8 mouse cellular contexts compared by ENCODE assay signal in genomic region chr2:30830283-30830795, GRCm38 (mm10). TPM values are rescaled to one million over a fixed set of nuclear protein-coding genes. Genes with fewer than 3 reads are reported as not detected.
DNase-seq lines count a peak whose midpoint lies in the region; ATAC-seq and TF ChIP-seq lines count a peak whose summit lies in the region.

Gene Asb6, minus strand, starts transcription at chr2:30830333.

- H3K27me3 ChIP-seq in heart, embryonic 14.5 days (ENCODE audit: control insufficient read depth, insufficient read depth, low read length): no peaks in the 10 kb centered on the region
- H3K27me3 ChIP-seq in midbrain, postnatal 0 days (ENCODE audit: insufficient read depth, low read length): no peaks in the 10 kb centered on the region

- intact Hi-C loops in heart, postnatal 36 days (cut with DNase I): no loop called here

- no peak for TF ChIP-seq POLR2A in embryonic fibroblast, embryonic 13.5 days (IDR thresholded peaks at IDR 0.05; ENCODE audit: low read depth, low read length)

- no peak within 1 kb of the TSS for H3K4me2 ChIP-seq in heart, embryonic 14.5 days (ENCODE audit: low read length)
- no peak within 1 kb of the TSS for H3K4me2 ChIP-seq in midbrain, postnatal 0 days (ENCODE audit: low read depth, low read length, poor library complexity, severe bottlenecking)

- peaks cover 23 to 29% of the 10 kb centered on the region in 2 experiments for H3K4me1 ChIP-seq in heart, embryonic 14.5 days (ENCODE audit: control insufficient read depth in 2 of 2, insufficient read depth in 2 of 2, low read length in 2 of 2)
- H3K4me1 ChIP-seq in ES-E14 (ENCODE audit: control insufficient read depth in 2 of 2, insufficient read depth in 2 of 2, low read length in 2 of 2, poor library complexity in 1 of 2): peaks cover 2 to 9% of the 10 kb centered on the region in 2 experiments
- H3K4me1 ChIP-seq in embryonic fibroblast, embryonic 13.5 days (ENCODE audit: control insufficient read depth, insufficient read depth, low read length): peaks cover 11% of the 10 kb centered on the region
- H3K4me1 ChIP-seq in midbrain, postnatal 0 days (ENCODE audit: insufficient read depth, low read length): peaks cover 12% of the 10 kb centered on the region

- no peak for TF ChIP-seq CTCF in embryonic fibroblast, embryonic 13.5 days (IDR thresholded peaks at IDR 0.05; ENCODE audit: borderline replicate concordance, insufficient read depth, low read length)
- no peak for TF ChIP-seq CTCF in midbrain, postnatal 0 days (IDR thresholded peaks at IDR 0.05)

- H3K4me3 ChIP-seq in heart, embryonic 14.5 days (ENCODE audit: control insufficient read depth in 1 of 2, insufficient read depth in 1 of 2, low read depth in 1 of 2, low read length in 2 of 2): no peak within 1 kb of the TSS
- H3K4me3 ChIP-seq in ES-E14 (ENCODE audit: insufficient read depth in 1 of 2, low read depth in 1 of 2, low read length in 2 of 2, poor library complexity in 1 of 2, severe bottlenecking in 1 of 2): no peak within 1 kb of the TSS
- H3K4me3 ChIP-seq in embryonic fibroblast, embryonic 13.5 days (ENCODE audit: insufficient read depth, low read length): no peak within 1 kb of the TSS
- no peak within 1 kb of the TSS for H3K4me3 ChIP-seq in midbrain, postnatal 0 days (ENCODE audit: low read depth, low read length)

- H3K27ac ChIP-seq in heart, embryonic 14.5 days (replicated peaks in 1 of 2; ENCODE audit: control insufficient read depth in 1 of 2, insufficient read depth in 1 of 2, low read depth in 2 of 2, low read length in 2 of 2): no peak within 1 kb of the TSS
- H3K27ac ChIP-seq in ES-E14 (ENCODE audit: insufficient read depth, low read depth, low read length, poor library complexity, severe bottlenecking): no peak within 1 kb of the TSS
- H3K27ac ChIP-seq in embryonic fibroblast, embryonic 13.5 days (ENCODE audit: insufficient read depth, low read length): no peak within 1 kb of the TSS
- no peak within 1 kb of the TSS for H3K27ac ChIP-seq in midbrain, postnatal 0 days (ENCODE audit: low read depth, low read length)

- H3K9me3 ChIP-seq in heart, embryonic 14.5 days (ENCODE audit: control insufficient read depth, low read length): no peaks in the 10 kb centered on the region
- H3K9me3 ChIP-seq in ES-E14 (ENCODE audit: control insufficient read depth, insufficient read depth, low read depth, low read length): no peaks in the 10 kb centered on the region
- no peaks in the 10 kb centered on the region for H3K9me3 ChIP-seq in midbrain, postnatal 0 days (ENCODE audit: low read length)

- no peak within 1 kb of the TSS for H3K9ac ChIP-seq in heart, embryonic 14.5 days (ENCODE audit: low read length)
- H3K9ac ChIP-seq in ES-E14 (ENCODE audit: insufficient read depth, low read depth, low read length, poor library complexity, severe bottlenecking): no peak within 1 kb of the TSS
- H3K9ac ChIP-seq in midbrain, postnatal 0 days (replicated peaks; ENCODE audit: low read length, poor library complexity, severe bottlenecking): no peak within 1 kb of the TSS

- WGBS in heart, embryonic 14.5 days: 39% methylated on average over 4 of the region's 4 CpGs
- 5% methylated on average over 4 of the region's 4 CpGs for WGBS in midbrain, postnatal 0 days

- no peak for DNase-seq in heart, postnatal 36 days
- no peak for DNase-seq in ES-E14 (ENCODE audit: low read depth, low spot score)
- no peak for DNase-seq in layer of hippocampus, postnatal 14 days (ENCODE audit: low spot score in 2 of 2)
- DNase-seq in midbrain, postnatal 0 days (ENCODE audit: low spot score): no peak
- DNase-seq in ovary, postnatal 36 days (ENCODE audit: low spot score): no peak
- DNase-seq in right cerebral cortex, postnatal 36 days (ENCODE audit: low spot score in 2 of 2): no peak

- in situ Hi-C loops in ES-E14 (cut with MboI; ENCODE audit: low sequenced_read_pairs in 2 of 2, unreplicated experiment in 2 of 2): no loop called here

- peaks cover 15% of the 10 kb centered on the region for H3K36me3 ChIP-seq in heart, embryonic 14.5 days (ENCODE audit: control insufficient read depth, insufficient read depth, low read length)
- H3K36me3 ChIP-seq in ES-E14 (ENCODE audit: control insufficient read depth, insufficient read depth, low read length, poor library complexity, severe bottlenecking): peaks cover 10% of the 10 kb centered on the region
- H3K36me3 ChIP-seq in midbrain, postnatal 0 days (ENCODE audit: insufficient read depth, low read length): peaks cover 10% of the 10 kb centered on the region

- ATAC-seq in heart, embryonic 14.5 days (ENCODE audit: insufficient number of reproducible peaks, insufficient read depth, low FRiP score, low read depth): no peak
- no peak for ATAC-seq in midbrain, postnatal 0 days (ENCODE audit: low FRiP score)

TF ChIP-seq in ES-E14, 5 proteins besides CTCF, POLR2A, EP300 and RAD21:
- TF ChIP-seq HCFC1 (IDR thresholded peaks at IDR 0.05; ENCODE audit: borderline replicate concordance, insufficient read depth, low read length) (no peak), CHD2 (IDR thresholded peaks at IDR 0.05; ENCODE audit: low read depth, low read length) (no peak), MAFK (IDR thresholded peaks at IDR 0.05; ENCODE audit: insufficient read depth, low read depth, low read length) (no peak), ZNF384 (IDR thresholded peaks at IDR 0.05; ENCODE audit: low read depth, low read length) (no peak), ZC3H11A (IDR thresholded peaks at IDR 0.05; ENCODE audit: borderline replicate concordance, low read depth, low read length) (no peak)

RNA-seq across cellular contexts. Expression of gene Asb6, which starts in this region (rescaled TPM):
- 16.7 and 17.8 TPM in 2 replicates for polyA plus RNA-seq in heart, embryonic 14.5 days (2014; fragmentation: Nextera tagmentation; extraction: Ambion mirVana)
- total RNA-seq in heart, postnatal 36 days (2021): 1 to 10 TPM; 7.3 to 8.1 TPM
- 73.6 and 88.1 TPM in 2 replicates for total RNA-seq in ES-E14 (2012; rRNA removed)
- 20.2 and 26.0 TPM in 2 replicates for polyA plus RNA-seq in embryonic fibroblast, embryonic 13.5 days (2011; ENCODE audit: insufficient read length, low read depth, missing spikeins)
- total RNA-seq in layer of hippocampus, postnatal 14 days (2021): 10 to 100 TPM; 33.7 to 34.9 TPM
- total RNA-seq in midbrain, postnatal 0 days (2014; rRNA removed): 36.5 and 40.7 TPM in 2 replicates
- 36.1 and 39.6 TPM in 2 replicates for polyA plus RNA-seq in midbrain, postnatal 0 days (2015; fragmentation: Nextera tagmentation; extraction: Ambion mirVana)
